20 mouse cellular contexts compared by ENCODE assay signal in the genomic region with DNA sequence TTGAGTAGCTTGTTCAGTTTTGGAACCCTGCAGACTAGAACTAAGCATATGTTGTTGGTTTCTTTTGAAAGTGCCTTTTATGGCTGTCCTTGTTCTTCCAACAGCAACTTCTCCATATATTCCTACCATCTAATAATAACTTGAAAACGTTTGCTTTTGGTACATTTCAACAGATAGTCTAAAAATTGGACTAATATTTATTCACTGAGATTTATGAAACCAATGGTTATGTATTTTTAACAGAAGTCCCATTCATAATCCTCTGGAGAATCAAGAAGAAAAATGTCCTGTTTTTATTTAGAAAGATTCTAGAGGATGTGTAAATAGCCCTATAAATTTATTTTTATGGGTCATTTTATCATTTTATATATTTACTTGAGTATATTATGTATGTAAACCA. TPM values are rescaled to one million over a fixed set of nuclear protein-coding genes. Genes with fewer than 3 reads are reported as not detected.
"Had no signal": no experiment of that assay in that cellular context is flagged by ENCODE, and none has a peak within 500 bp of the region (broad histone marks: within the 10 kb centered on the region; RNA-seq: fewer than 3 reads in every experiment).

Gene Rergl (minus strand): TSS at position 101 of the 400 bp plus-strand sequence.

- H3K27ac ChIP-seq: neural tube, embryonic 13.5 days; neural tube, embryonic 15.5 days; stomach, embryonic 15.5 days; stomach, postnatal 0 days had no signal

- H3K4me1 ChIP-seq: neural tube, embryonic 13.5 days; neural tube, embryonic 15.5 days; stomach, embryonic 15.5 days had no signal

- DNase-seq: retina, postnatal 1 day; right cerebral cortex, adult 18-20 months; right cerebral cortex, postnatal 14 days; right cerebral cortex, postnatal 25 days; right cerebral cortex, postnatal 4 days; spleen, adult 18-20 months; thymus, adult 18-20 months; thymus, adult 2 months; thymus, postnatal 14 days; thymus, postnatal 25 days; thymus, postnatal 36 days; thymus, postnatal 4 days had no signal

- H3K4me3 ChIP-seq: neural tube, embryonic 13.5 days; neural tube, embryonic 15.5 days; stomach, embryonic 15.5 days had no signal

- H3K27me3 ChIP-seq: neural tube, embryonic 13.5 days; neural tube, embryonic 15.5 days; stomach, embryonic 15.5 days had no signal

- H3K36me3 ChIP-seq: neural tube, embryonic 13.5 days; neural tube, embryonic 15.5 days; stomach, embryonic 15.5 days had no signal

- H3K4me2 ChIP-seq: neural tube, embryonic 13.5 days; neural tube, embryonic 15.5 days; stomach, embryonic 15.5 days had no signal

- H3K9me3 ChIP-seq: neural tube, embryonic 13.5 days; neural tube, embryonic 15.5 days; stomach, embryonic 15.5 days had no signal

- H3K9ac ChIP-seq: neural tube, embryonic 13.5 days; neural tube, embryonic 15.5 days; stomach, embryonic 15.5 days had no signal

RNA-seq across cellular contexts. Expression of gene Rergl, which starts in this region (rescaled TPM):
- total RNA-seq: neutrophil, adult 5-6 weeks had no signal
- polyA plus RNA-seq: neural tube, embryonic 13.5 days; neural tube, embryonic 14.5 days; neural tube, embryonic 15.5 days; small intestine, adult 2 months; spleen, adult 2 months; thymus, adult 2 months had no signal
